Mouse (Mus musculus) erythroblast, embryonic 14.5 days (primary cell): ENCODE results near the gene Rnf220.

ENCODE experiments used
- GATA1 ChIP-seq: IDR thresholded peaks from 2 replicates; pipeline ENCODE4 v1.6.1; 2012; ENCODE audit warnings: low read length, inconsistent platforms, mixed read lengths
- TAL1 ChIP-seq: IDR thresholded peaks from 3 replicates; pipeline ENCODE4 v1.6.1; 2012; ENCODE audit warnings: low read length, inconsistent platforms, mixed read lengths

DNA sequence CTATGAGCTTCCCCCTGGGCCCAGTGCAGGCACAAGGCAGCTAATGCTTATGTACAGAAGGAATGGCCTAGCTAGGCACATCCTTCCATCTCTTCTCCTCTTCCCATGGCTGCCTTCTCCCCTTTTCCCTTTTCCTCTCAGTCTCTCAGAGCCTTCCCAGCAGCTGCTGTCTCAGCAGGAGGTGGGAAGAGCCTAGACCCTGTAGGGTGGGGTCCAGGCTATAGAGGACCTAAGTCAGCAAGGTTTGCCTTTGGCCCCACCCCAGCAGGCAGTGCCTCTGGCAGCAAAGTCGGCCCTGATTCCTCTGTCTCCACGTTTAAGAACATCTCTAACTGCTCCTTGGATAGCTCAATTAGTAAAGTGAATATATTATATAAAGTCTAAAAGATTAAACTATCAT, 147.5 kb downstream of the Rnf220 start:
- TF ChIP-seq GATA1 (no peak), TAL1 (no peak)
